Mouse (Mus musculus): Measurements from ENCODE around the gene Mrpl41.

DNA sequence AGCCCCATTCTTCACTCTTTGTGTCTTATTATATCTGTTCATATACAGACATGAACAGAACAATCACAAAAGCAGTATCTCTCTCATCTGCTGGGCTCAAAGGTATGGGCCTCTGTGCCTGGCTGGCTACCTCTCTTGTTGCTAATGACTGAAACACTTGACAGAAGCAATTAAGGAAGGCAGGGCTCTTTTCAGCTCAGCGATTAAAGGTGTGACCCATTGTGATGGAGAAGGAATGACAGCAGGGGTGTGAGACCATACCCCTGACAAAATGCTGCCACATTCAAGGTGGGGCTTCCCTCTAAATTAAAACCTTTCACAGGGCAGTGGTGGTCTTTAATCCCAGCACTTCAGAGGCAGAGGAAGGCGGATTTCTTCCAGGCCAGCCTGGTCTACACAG lies 12.9 kb upstream of the Mrpl41 start:
- TF ChIP-seq POLR2A (IDR thresholded peaks at IDR 0.05; ENCODE audit: extremely low read depth, insufficient read depth, low read length) (no peak), CTCF (IDR thresholded peaks at IDR 0.05; ENCODE audit: extremely low read depth, insufficient read depth, low read length) (no peak)
